Mouse (Mus musculus) thymus, adult 2 months (tissue): ENCODE data around the gene Arl4a. TPM values are rescaled to one million over a fixed set of nuclear protein-coding genes. Genes with fewer than 3 reads are reported as not detected.

Source experiments
- DNase-seq: peaks from one replicate; pipeline ENCODE4 v3.0.0; 2021
- H3K27ac ChIP-seq: fragments of 200-500 bp; 2 replicates; pipeline ENCODE4 v1.5.1; 2012; ENCODE audit warnings: low read length, control low read depth; ENCODE audit not compliant: control insufficient read depth, insufficient read depth
- H3K27me3 ChIP-seq: fragments of 200-500 bp; 2 replicates; pipeline ENCODE4 v1.6.1; 2012; ENCODE audit warnings: mild to moderate bottlenecking, low read length, moderate library complexity, mixed read lengths; ENCODE audit not compliant: control insufficient read depth, insufficient read depth
- H3K36me3 ChIP-seq: fragments of 200-500 bp; 2 replicates; pipeline ENCODE4 v1.6.1; 2012; ENCODE audit warnings: mild to moderate bottlenecking, low read length, moderate library complexity; ENCODE audit not compliant: control insufficient read depth, insufficient read depth
- H3K4me1 ChIP-seq: fragments of 200-500 bp; replicated peaks from 2 replicates; pipeline ENCODE4 v1.6.1; 2012; ENCODE audit warnings: low read length; ENCODE audit not compliant: control insufficient read depth, insufficient read depth
- H3K4me3 ChIP-seq: fragments of 200-500 bp; 2 replicates; pipeline ENCODE4 v1.5.1; 2012; ENCODE audit warnings: mild to moderate bottlenecking, low read length, control low read depth, moderate library complexity; ENCODE audit not compliant: control insufficient read depth, insufficient read depth
- CTCF ChIP-seq: fragments of 200-500 bp; IDR thresholded peaks from 2 replicates; pipeline ENCODE4 v1.5.1; 2012; ENCODE audit warnings: mild to moderate bottlenecking, control low read depth, low read length, moderate library complexity, borderline replicate concordance; ENCODE audit not compliant: control insufficient read depth, poor library complexity, insufficient read depth; ENCODE audit errors: extremely low read depth
- POLR2A ChIP-seq: fragments of 200-500 bp; IDR thresholded peaks from 2 replicates; pipeline ENCODE4 v1.6.1; 2012; ENCODE audit warnings: mild to moderate bottlenecking, low read length, control low read depth, moderate library complexity; ENCODE audit not compliant: control insufficient read depth, poor library complexity, insufficient read depth; ENCODE audit errors: extremely low read depth
- WGBS: fragments of 180-500 bp; shearing (Covaris S2); methylation state at CpG from one replicate; pipeline ENCODE4 v1.1.7; 2018; 5-methylcytosine and 5-hydroxymethylcytosine counted together
- polyA plus RNA-seq: library from polyadenylated mRNA; depleted of rRNA; stranded (reverse); fragments of >200 nt; gene quantifications from 2 replicates; pipeline ENCODE4 v1.2.3, GENCODE M21; 2012; rRNA removed

Gene Arl4a
- polyA plus RNA-seq: 5.6 and 6.5 TPM in 2 replicates

- peak; percentile 94 for DNase-seq
- Histone ChIP-seq H3K4me1 (peaks cover 4% of the 10 kb centered on the region; the same call in 1 of the 2 replicates), H3K27me3 (no peaks in the 10 kb centered on the region), H3K4me3 (peak within 1 kb of the TSS; percentile 75), H3K36me3 (no peaks in the 10 kb centered on the region), H3K27ac (peak within 1 kb of the TSS; percentile 59)
- WGBS: under 1% methylated on average over 68 of the region's 68 CpGs
- TF ChIP-seq POLR2A: no peak; the same call in 1 of the 2 replicates
- no peak for TF ChIP-seq CTCF
These were observed at the start of gene Arl4a for GRCm38 (mm10) chr12:40037876-40038463. TSS of gene Arl4a (minus strand) at chr12:40038025.

DNA sequence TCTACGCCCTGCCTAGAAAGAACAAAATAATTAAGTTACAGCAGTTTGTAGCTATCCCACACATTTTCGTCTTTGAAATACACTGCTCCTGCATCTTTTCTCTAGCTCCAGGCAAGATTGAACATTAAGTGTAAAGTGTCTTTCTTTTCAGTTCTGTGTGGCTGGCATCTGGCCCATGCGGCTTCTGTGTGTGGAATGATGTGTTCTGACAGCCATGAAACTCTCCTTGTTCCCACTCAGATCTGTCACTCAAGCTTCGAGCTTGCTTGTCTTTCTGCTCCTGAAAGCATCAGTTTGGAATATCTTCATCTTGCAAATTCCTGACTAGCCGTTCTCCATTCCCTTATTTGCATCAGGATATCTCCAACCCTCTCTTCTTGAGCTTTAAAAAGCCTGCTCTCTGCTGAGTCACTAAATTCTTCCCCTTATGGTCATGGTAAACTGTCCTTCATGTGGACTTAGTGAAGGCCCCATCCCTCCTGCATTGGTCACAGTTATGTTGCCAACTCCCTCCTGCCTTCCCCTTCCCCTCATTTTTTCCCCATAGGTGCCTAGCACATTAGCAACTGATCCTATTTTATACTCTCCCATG lies 48.0 kb upstream of the Arl4a start:
- DNase-seq: no peak
- peaks cover 13% of the 10 kb centered on the region for H3K4me1 ChIP-seq
- H3K36me3 ChIP-seq: no peaks in the 10 kb centered on the region
- WGBS: 95% methylated on average over 5 of the region's 5 CpGs
- H3K27ac ChIP-seq: no peak overlapping the region
- TF ChIP-seq POLR2A (no peak), CTCF (no peak)
- no peaks in the 10 kb centered on the region for H3K27me3 ChIP-seq
- H3K4me3 ChIP-seq: no peak overlapping the region

DNA sequence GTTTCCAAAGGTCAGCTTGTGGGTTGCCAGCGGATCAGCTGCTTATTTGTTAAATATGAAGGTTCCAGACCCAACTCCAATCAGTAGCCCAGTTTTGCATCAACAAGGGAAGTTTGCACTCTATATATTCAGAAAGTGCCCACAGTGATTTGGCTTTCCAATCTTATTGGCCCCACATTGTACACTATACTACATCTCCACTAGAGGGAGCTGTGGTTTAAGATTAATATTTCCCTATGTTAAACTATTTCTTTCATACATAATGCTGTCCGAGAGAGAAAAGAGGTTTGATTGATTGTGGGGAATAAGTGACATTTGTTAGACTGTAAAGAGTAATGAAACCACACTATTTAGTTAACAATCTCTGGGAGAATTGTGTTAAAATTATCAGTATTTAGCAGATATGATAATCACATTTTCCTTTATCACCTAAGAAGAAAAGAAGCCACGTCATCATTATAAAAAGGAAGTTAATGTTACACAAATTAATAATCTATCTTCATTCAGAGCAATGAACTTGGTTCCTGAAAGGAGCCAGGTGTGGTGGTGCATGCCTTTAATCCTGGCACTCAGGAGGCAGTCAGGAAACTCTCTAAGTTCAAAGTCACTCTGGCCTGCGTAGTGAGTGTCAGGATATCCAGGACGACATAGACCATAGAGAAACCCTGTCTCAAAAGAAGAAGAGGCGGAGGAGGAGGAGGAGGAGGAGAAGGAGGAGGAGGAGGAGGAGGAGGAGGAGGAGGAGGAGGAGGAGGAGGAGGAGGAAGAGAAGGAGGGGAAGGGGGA lies 44.8 kb upstream of the Arl4a start:
- TF ChIP-seq CTCF (no peak), POLR2A (no peak)
- 28% methylated on average over 5 of the region's 6 CpGs for WGBS
- Histone ChIP-seq H3K27ac (no peak overlapping the region), H3K4me1 (peaks cover 6% of the 10 kb centered on the region), H3K4me3 (no peak overlapping the region), H3K27me3 (no peaks in the 10 kb centered on the region), H3K36me3 (no peaks in the 10 kb centered on the region)
- no peak for DNase-seq

DNA sequence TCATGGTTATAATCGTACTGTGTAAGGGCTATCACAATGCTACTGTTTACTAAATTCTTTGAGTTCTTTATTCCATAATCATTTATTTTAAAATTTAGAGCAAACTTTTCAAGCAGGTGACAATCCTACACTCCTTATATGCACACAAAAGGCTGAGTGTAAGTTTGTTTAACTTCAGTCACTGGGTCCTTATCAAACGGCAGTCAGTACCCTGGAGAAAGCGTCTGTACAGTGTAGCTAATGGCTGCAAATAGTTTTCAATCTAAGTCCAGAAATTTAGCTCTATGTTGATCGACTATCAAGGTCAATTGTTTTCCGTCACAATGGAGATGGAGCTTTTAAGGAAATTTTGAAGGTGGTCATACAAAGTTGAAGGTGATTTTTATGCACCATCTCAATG lies 44.2 kb upstream of the Arl4a start:
- Histone ChIP-seq H3K36me3 (no peaks in the 10 kb centered on the region), H3K27me3 (no peaks in the 10 kb centered on the region), H3K4me3 (no peak overlapping the region), H3K27ac (no peak overlapping the region), H3K4me1 (peaks cover 6% of the 10 kb centered on the region)
- TF ChIP-seq POLR2A: no peak
- no peak for TF ChIP-seq CTCF
- no peak for DNase-seq
- WGBS: 83% methylated on average over 5 of the region's 5 CpGs

DNA sequence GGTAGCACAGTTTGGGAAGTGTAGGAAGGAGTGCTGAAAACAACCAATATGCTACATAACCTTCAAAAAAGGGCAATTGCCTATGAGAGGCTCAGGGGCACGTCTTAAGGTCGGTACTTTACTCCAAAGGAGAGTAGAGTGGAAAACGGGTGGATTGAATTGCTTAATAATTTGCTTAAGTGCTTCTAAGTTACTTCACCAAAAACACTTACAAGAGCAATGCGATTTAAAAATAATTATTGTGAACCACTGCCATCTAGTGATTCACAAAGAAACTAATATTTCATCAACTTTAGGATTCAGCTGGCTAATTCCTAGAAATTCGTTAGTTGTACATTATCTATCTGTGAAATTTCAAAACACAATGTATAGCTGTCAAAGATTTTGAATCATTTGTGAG lies 35.8 kb upstream of the Arl4a start:
- Histone ChIP-seq H3K4me3 (no peak overlapping the region), H3K27ac (no peak overlapping the region), H3K27me3 (no peaks in the 10 kb centered on the region), H3K36me3 (no peaks in the 10 kb centered on the region), H3K4me1 (no peaks in the 10 kb centered on the region)
- TF ChIP-seq CTCF (no peak), POLR2A (no peak)
- 81% methylated on average over 5 of the region's 5 CpGs for WGBS
- no peak for DNase-seq

- Histone ChIP-seq H3K4me3 (no peak overlapping the region), H3K27ac (no peak overlapping the region), H3K36me3 (no peaks in the 10 kb centered on the region), H3K27me3 (no peaks in the 10 kb centered on the region), H3K4me1 (no peaks in the 10 kb centered on the region)
- 70% methylated on average over 1 of the region's 1 CpGs for WGBS
- no peak for DNase-seq
- no peak for TF ChIP-seq POLR2A
- no peak for TF ChIP-seq CTCF
These were observed 9.2 kb upstream of the Arl4a start for GRCm38 (mm10) chr12:40047024-40047423.
